Mouse (Mus musculus) heart, embryonic 12.5 days (tissue): ENCODE results near the gene Nhsl2. TPM values are rescaled to one million over a fixed set of nuclear protein-coding genes. Genes with fewer than 3 reads are reported as not detected.

Experiments
- ATAC-seq: fragments of 200-750 bp; cut with Nextera tagmentation; 2 replicates; pipeline ENCODE4 v1.8.0; 2017; ENCODE audit warnings: moderate TSS enrichment, moderate library complexity; ENCODE audit not compliant: insufficient number of reproducible peaks, low FRiP score
- H3K27ac ChIP-seq: fragments of 300-500 bp; sonication (generic); 2 replicates; pipeline ENCODE4 v1.5.1; 2016; ENCODE audit warnings: mild to moderate bottlenecking, moderate library complexity; ENCODE audit not compliant: poor library complexity, severe bottlenecking
- H3K27me3 ChIP-seq: fragments of 300-500 bp; sonication (generic); replicated peaks from 2 replicates; pipeline ENCODE4 v1.6.1; 2016; ENCODE audit warnings: mild to moderate bottlenecking, moderate library complexity
- H3K36me3 ChIP-seq: fragments of 300-500 bp; sonication (generic); 2 replicates; pipeline ENCODE4 v1.6.1; 2016; ENCODE audit warnings: mild to moderate bottlenecking, moderate library complexity
- H3K4me1 ChIP-seq: fragments of 300-500 bp; sonication (generic); replicated peaks from 2 replicates; pipeline ENCODE4 v1.6.1; 2016; ENCODE audit warnings: mild to moderate bottlenecking
- H3K4me2 ChIP-seq: fragments of 300-500 bp; sonication (generic); 2 replicates; pipeline ENCODE4 v1.6.1; 2016; ENCODE audit warnings: mild to moderate bottlenecking, moderate library complexity
- H3K4me3 ChIP-seq: fragments of 300-500 bp; sonication (generic); 2 replicates; pipeline ENCODE4 v1.5.1; 2016; ENCODE audit warnings: mild to moderate bottlenecking
- H3K9ac ChIP-seq: fragments of 300-500 bp; sonication (generic); 2 replicates; pipeline ENCODE4 v1.6.1; 2016; ENCODE audit warnings: mild to moderate bottlenecking, moderate library complexity
- H3K9me3 ChIP-seq: fragments of 300-500 bp; sonication (generic); replicated peaks from 2 replicates; pipeline ENCODE4 v1.6.1; 2016; ENCODE audit warnings: mild to moderate bottlenecking, moderate library complexity
- WGBS: fragments of 180-500 bp; shearing (Covaris S2); methylation state at CpG from one replicate; pipeline ENCODE4 v1.1.7; 2016; 5-methylcytosine and 5-hydroxymethylcytosine counted together
- polyA plus RNA-seq: library from polyadenylated mRNA; unstranded; fragments of >200 nt; fragmentation: Nextera tagmentation; extraction: Ambion mirVana; gene quantifications from 2 replicates; pipeline ENCODE4 v1.2.1, GENCODE M21; 2016

Gene Nhsl2
- polyA plus RNA-seq, 1 experiment from 2014 or later = 25.5 TPM

DNA sequence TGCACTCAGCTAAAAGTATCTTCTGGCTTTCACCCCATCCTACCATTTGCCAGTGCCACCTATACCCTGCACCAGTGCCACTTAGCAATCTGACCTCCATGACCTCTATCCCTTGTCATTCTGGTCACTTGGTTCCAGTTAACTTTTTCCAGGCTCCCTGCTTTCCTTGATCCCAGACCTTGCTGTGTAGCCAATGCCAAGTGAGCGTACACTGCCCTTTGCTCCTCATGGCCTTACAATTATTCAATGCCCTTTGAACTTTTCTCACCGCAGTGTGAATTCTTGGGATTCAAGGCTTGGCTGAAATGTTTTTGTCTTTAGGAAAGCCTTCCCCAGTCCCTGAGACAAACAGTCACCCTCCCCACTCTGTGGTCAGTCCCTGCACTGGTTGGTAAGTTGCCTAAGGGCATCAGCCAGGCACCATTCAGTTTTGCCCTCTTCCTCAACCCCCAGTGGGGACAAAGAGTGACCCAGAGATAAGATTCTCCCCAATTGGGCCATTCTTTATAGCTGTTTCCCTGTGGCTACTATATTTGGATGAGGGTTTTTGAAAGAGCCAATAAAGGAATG, 95.7 kb downstream of the Nhsl2 start:
- 79% methylated on average over 2 of the region's 2 CpGs for WGBS
- no peak for ATAC-seq
- H3K27ac ChIP-seq = no peak overlapping the region
- peaks cover 9% of the 10 kb centered on the region; the same call in 1 of the 2 replicates for H3K27me3 ChIP-seq
- no peak overlapping the region for H3K9ac ChIP-seq
- H3K4me1 ChIP-seq = peaks cover 42% of the 10 kb centered on the region
- H3K4me2 ChIP-seq = no peak overlapping the region
- no peaks in the 10 kb centered on the region for H3K36me3 ChIP-seq
- no peak overlapping the region for H3K4me3 ChIP-seq
- no peaks in the 10 kb centered on the region for H3K9me3 ChIP-seq

DNA sequence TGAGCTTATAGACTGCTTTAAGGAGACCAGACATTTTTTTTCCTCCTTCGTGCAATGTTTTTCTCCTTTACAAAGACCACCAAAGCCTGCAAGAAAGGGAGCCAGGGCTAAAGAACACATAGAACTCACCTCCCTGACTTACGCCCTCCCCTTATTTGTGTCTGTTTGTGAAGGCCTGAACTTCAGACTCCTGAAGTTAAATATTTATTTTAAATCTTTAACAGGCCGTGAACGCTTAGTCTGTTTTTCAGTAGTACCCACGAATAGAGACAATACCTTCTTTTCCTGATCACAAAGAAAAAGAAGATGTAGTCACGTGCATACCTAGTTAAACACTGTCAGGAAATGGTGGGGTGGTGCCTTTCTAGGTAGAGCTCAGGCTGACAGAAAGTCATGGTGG, 103.3 kb downstream of the Nhsl2 start:
- no peak overlapping the region for H3K4me3 ChIP-seq
- no peaks in the 10 kb centered on the region for H3K9me3 ChIP-seq
- no peak overlapping the region for H3K9ac ChIP-seq
- H3K4me1 ChIP-seq = peaks cover 18% of the 10 kb centered on the region
- WGBS = 80% methylated on average over 6 of the region's 6 CpGs
- no peaks in the 10 kb centered on the region for H3K36me3 ChIP-seq
- no peak overlapping the region for H3K27ac ChIP-seq
- no peak for ATAC-seq
- H3K27me3 ChIP-seq = peaks cover 12% of the 10 kb centered on the region
- no peak overlapping the region for H3K4me2 ChIP-seq

DNA sequence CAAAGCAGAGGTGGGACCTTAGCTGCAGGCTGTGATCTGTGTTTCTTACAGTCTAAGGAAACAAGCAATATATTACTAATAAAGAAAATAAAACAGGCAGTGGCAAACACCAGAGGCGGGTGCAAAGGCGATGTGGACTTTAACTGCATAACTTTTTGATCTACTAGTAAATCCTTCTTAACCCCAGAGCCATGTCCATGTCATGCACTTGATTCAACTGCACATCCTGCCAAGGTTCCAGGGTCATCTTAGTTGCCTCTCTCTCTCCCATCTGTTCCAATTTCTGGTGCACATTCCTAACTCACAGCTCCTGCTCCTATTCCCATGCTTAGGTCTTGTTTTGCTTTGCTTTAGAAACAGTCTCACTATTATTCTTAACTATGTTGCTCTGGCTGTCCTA, 104.1 kb downstream of the Nhsl2 start:
- Histone ChIP-seq H3K4me1 (peaks cover 26% of the 10 kb centered on the region), H3K27me3 (peaks cover 12% of the 10 kb centered on the region), H3K27ac (no peak overlapping the region), H3K9ac (no peak overlapping the region), H3K9me3 (no peaks in the 10 kb centered on the region), H3K4me3 (no peak overlapping the region), H3K36me3 (no peaks in the 10 kb centered on the region), H3K4me2 (no peak overlapping the region)
- WGBS = 79% methylated on average over 2 of the region's 2 CpGs
- no peak for ATAC-seq

DNA sequence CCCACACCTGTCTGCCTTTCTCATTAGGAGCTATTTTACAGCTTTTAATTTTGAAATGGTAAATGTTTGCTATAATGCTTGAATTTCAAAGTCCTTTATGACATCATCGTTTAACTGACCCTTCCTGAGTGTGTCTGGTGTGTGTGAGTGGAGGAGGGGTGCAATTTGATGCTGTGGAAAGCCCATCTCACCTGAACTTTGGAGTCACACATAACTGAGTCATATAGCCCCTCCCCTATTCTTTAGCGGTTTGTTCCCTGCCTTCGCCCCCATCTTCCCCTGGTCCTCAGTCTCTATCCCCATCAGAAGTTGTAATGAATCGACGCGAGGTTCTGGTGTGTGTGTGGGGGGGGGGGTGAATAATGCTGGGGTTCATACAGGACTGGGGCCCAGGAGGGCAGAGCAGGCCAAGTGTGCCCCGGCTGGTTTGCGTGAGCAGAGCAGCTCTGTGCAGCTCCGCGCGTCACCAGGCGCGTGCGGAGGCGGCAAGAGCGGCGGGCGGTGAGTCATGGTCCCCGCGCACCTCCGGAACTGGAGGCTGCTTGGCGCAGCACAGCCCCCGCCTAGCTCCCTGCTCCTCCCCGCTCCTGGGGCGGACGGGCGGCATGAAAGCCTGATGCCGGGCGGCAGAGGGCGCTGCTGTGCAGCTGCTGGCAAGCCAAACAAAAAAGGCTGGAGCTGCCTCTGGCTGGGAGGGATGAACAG, 104.8 kb downstream of the Nhsl2 start:
- peak; percentile 92 for ATAC-seq
- Histone ChIP-seq H3K27ac (0 out of 2 replicates have a peak overlapping the region, but pooled peaks have one; percentile 38), H3K4me3 (peak overlapping the region; percentile 42), H3K9me3 (no peaks in the 10 kb centered on the region), H3K36me3 (no peaks in the 10 kb centered on the region), H3K4me1 (peaks cover 29% of the 10 kb centered on the region), H3K27me3 (peaks cover 15% of the 10 kb centered on the region), H3K9ac (peak overlapping the region; percentile 51; the same call in 1 of the 2 replicates), H3K4me2 (peak overlapping the region; percentile 73)
- 11% methylated on average over 27 of the region's 30 CpGs for WGBS

DNA sequence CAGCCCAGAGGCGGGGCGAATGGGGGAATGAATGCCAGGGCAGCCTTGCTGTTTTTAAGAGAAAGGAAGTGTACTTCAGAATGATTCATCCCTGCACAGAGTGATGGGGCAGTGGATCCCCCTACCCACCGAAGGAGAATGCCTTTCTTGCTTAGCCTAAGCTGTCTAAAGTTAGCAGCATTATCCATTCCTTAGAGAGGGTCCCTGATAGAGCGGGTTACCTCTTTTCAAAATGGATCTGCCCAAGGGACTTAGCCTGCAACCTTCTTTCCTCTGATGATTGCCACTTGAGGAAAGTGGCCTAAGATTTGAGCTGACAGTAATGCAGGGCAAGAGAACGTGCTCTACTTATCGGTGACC, 105.3 kb downstream of the Nhsl2 start:
- Histone ChIP-seq H3K9me3 (no peaks in the 10 kb centered on the region), H3K27ac (peak overlapping the region; percentile 44; the same call in 1 of the 2 replicates), H3K4me1 (peaks cover 29% of the 10 kb centered on the region), H3K36me3 (no peaks in the 10 kb centered on the region), H3K4me2 (peak overlapping the region; percentile 73), H3K4me3 (no peak overlapping the region), H3K27me3 (peaks cover 15% of the 10 kb centered on the region), H3K9ac (no peak overlapping the region)
- WGBS = 36% methylated on average over 6 of the region's 6 CpGs
- ATAC-seq = no peak

DNA sequence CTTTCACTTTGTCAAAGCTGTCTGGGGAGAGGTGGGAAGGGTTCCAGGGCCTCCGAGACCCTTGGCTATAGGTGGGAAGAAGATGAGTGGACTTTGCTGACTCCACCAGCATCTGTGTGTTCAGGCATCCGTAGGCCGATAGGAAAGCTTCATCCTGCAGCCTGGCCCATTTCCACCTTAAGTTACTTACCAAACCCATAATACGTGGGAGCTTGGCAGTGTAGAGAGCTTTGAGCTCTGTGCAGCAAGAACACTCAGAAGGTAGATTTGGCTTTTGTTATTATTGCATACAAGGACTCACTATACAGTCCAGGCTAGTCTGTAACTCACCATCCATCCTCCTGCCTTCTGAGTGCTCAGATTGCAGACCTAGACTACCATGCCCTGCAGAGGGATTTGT, 112.7 kb downstream of the Nhsl2 start:
- H3K9me3 ChIP-seq = no peaks in the 10 kb centered on the region
- no peaks in the 10 kb centered on the region for H3K36me3 ChIP-seq
- peaks cover 17% of the 10 kb centered on the region for H3K4me1 ChIP-seq
- H3K4me2 ChIP-seq = no peak overlapping the region
- H3K4me3 ChIP-seq = no peak overlapping the region
- H3K9ac ChIP-seq = no peak overlapping the region
- 78% methylated on average over 4 of the region's 4 CpGs for WGBS
- no peak overlapping the region for H3K27ac ChIP-seq
- no peak for ATAC-seq
- H3K27me3 ChIP-seq = peaks cover 16% of the 10 kb centered on the region

DNA sequence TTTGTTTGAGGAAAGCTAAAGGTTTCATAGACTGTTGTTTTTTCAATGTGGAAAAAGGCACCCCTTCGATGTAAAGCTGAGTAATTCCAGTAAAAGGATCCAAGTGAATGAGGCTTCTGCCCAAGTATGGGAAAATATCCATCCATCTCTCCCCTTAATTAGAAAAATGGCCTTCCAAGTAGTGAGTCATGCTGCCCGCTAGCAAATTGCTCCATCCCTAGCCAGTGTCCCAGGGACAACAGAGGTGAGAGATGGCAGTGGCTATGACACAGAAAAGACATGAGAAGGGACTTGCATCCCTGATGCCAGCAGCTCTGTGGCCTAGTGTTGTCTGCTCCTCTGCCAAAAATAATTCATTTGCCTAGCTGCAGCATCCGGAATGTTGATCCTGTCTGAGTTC, 114.5 kb downstream of the Nhsl2 start:
- H3K4me3 ChIP-seq = no peak overlapping the region
- H3K36me3 ChIP-seq = no peaks in the 10 kb centered on the region
- peaks cover 13% of the 10 kb centered on the region for H3K27me3 ChIP-seq
- no peak for ATAC-seq
- H3K9me3 ChIP-seq = no peaks in the 10 kb centered on the region
- no peaks in the 10 kb centered on the region for H3K4me1 ChIP-seq
- no peak overlapping the region for H3K4me2 ChIP-seq
- H3K27ac ChIP-seq = no peak overlapping the region
- WGBS = 71% methylated on average over 3 of the region's 3 CpGs
- no peak overlapping the region for H3K9ac ChIP-seq

DNA sequence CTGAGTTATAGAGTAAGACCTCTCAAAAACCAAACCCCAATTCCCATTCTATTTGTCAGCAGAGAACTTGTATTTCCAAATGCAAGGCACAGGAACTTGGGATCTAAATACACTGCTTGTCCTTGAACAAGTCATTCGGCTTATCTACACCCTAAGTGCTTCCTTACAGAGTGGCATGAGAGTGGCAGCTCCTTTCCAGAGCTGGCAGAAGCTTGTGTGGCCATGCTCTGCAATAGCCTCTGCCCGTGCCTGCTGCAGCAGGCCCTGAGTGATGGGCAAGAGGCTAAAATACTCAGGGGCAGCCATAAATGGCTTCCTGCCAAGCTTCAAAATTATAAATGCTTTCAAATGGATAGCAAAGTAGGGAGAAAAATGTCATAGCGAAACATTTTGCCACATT, 123.8 kb downstream of the Nhsl2 start:
- no peaks in the 10 kb centered on the region for H3K36me3 ChIP-seq
- H3K27me3 ChIP-seq = no peaks in the 10 kb centered on the region
- WGBS = 51% methylated on average over 3 of the region's 3 CpGs
- peak overlapping the region; percentile 7; the same call in 1 of the 2 replicates for H3K27ac ChIP-seq
- peaks cover 2% of the 10 kb centered on the region; the same call in 1 of the 2 replicates for H3K9me3 ChIP-seq
- H3K4me3 ChIP-seq = no peak overlapping the region
- no peak for ATAC-seq
- peaks cover 22% of the 10 kb centered on the region; the same call in 1 of the 2 replicates for H3K4me1 ChIP-seq
- H3K4me2 ChIP-seq = no peak overlapping the region
- no peak overlapping the region for H3K9ac ChIP-seq

DNA sequence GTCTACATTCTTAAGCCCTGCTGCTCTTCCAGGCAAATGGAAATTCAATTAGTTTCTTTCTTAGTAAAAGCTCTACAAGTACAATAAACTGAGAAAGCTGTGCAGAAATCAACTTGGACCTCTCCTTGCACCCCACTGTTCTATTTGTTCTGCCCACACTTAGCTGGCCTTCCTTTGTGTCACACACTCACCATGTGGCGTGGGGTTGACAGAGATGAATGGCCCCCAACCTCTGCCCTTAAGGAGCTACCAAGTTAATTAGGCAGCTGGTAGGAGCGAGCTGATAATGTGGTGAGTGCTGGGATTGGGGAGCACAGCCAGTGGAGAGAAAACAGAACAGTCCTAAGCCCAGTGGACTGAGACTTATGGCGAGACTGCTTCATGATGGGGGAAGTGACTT, 127.7 kb downstream of the Nhsl2 start:
- peaks cover 47% of the 10 kb centered on the region for H3K4me1 ChIP-seq
- no peak overlapping the region for H3K27ac ChIP-seq
- H3K36me3 ChIP-seq = no peaks in the 10 kb centered on the region
- H3K4me2 ChIP-seq = no peak overlapping the region
- peaks cover 2% of the 10 kb centered on the region; the same call in 1 of the 2 replicates for H3K9me3 ChIP-seq
- no peak overlapping the region for H3K4me3 ChIP-seq
- H3K27me3 ChIP-seq = peaks cover under 1% of the 10 kb centered on the region
- no peak overlapping the region for H3K9ac ChIP-seq
- 64% methylated on average over 3 of the region's 3 CpGs for WGBS
- ATAC-seq = no peak

DNA sequence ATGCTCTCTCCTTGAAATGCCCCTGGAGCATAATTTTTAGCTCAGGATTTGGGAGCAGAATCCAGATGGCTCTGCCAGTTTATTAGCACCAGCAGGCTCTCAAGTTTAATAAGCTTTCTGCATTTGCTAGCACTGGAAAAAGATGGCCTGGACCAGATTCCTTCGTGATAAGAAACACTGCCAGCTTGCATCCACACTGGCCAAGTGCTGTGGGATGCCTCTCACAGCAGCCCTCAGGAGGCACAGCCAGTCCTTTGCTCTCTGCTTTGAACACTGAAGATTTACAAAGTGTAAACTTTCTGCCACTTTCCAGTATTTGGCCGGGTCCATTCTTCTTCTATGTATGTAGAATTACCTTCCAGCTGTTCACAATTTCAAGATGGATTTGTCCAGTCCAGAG, 129.7 kb downstream of the Nhsl2 start:
- 21% methylated on average over 2 of the region's 2 CpGs for WGBS
- no peak for ATAC-seq
- H3K9ac ChIP-seq = peak overlapping the region; percentile 30; the same call in 1 of the 2 replicates
- H3K27ac ChIP-seq = peak overlapping the region; percentile 91
- peaks cover 5% of the 10 kb centered on the region for H3K27me3 ChIP-seq
- peak overlapping the region; percentile 24; the same call in 1 of the 2 replicates for H3K4me2 ChIP-seq
- H3K9me3 ChIP-seq = peaks cover 2% of the 10 kb centered on the region; the same call in 1 of the 2 replicates
- H3K36me3 ChIP-seq = no peaks in the 10 kb centered on the region
- H3K4me1 ChIP-seq = peaks cover 44% of the 10 kb centered on the region
- H3K4me3 ChIP-seq = no peak overlapping the region

DNA sequence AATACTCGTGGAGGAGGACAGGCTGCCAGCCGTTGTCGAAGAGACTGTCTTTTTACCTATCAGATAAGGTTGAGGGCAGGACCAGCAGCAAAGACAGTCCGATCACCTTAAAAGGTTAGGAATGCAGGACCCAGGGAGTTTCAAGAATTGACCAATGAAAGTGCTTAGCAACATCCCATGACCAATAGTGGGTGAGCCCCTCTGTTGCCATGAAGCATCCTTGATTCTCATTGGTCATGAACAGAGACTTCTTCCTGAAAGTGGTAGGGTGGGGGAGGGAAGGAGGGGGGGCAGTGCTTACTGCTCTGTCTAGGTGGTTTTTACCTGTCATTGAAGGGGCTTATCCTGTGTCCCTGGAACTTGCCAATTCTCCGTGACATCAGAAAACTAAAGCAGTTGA, 130.1 kb downstream of the Nhsl2 start:
- Histone ChIP-seq H3K27ac (peak overlapping the region; percentile 91), H3K36me3 (no peaks in the 10 kb centered on the region), H3K27me3 (peaks cover 5% of the 10 kb centered on the region), H3K9ac (0 out of 2 replicates have a peak overlapping the region, but pooled peaks have one; percentile 30), H3K4me2 (peak overlapping the region; percentile 24; the same call in 1 of the 2 replicates), H3K9me3 (peaks cover 2% of the 10 kb centered on the region; the same call in 1 of the 2 replicates), H3K4me1 (peaks cover 44% of the 10 kb centered on the region), H3K4me3 (no peak overlapping the region)
- 26% methylated on average over 5 of the region's 5 CpGs for WGBS
- ATAC-seq = peak; percentile 72
